Comparison of ENCODE assay signal across 12 mouse cellular contexts in the genomic region with DNA sequence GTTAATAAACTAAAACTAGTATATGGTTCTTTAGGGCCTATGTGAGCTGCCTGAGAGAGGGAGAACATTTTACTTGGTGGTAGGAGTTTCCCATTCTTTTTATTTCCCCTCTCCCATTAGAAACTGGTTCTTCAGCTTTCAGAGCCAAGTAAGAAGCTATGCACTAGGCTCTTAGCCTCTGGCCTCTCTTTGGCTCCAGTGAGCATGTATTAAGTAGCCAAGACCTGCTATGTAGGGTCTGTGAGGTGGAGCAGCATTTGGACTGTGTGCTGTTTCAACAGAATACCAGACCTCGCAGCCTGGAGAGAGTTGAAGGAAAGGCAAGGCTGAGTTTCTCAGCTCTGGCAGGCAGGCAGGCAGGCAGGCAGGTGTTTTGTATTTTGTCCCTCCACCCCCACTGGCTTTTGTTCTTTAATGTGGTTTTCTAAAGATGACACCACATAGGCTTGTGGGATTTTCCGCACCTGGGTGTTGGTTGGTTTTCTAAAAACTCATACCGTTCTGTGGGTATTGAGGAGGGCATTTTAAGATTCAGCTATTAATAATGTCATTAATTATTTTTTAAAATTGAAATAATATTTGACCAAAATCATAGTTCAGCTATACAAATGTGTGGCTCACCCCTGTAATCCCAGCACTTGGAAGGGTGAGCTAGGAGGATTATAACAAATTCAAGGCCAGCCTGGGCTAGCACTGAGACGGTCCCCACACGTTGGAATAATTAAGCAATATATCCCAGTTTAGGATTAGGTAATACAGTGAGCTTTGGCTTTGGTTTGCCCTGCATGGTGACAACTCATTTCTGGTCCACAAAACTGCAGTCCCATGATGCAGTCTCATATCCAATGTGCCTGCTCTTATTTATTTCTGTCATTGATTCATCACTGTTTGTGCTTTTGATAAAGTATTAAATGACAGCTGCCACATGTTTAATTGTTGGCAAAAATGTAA.
DNase-seq lines count a peak whose midpoint lies in the region; ATAC-seq and TF ChIP-seq lines count a peak whose summit lies in the region.
"Had no signal": no experiment of that assay in that cellular context is flagged by ENCODE, and none has a peak within 500 bp of the region (broad histone marks: within the 10 kb centered on the region; RNA-seq: fewer than 3 reads in every experiment).

No protein-coding gene starts in this region.

- H3K9ac ChIP-seq in intestine, embryonic 15.5 days = no peak overlapping the region
- H3K9ac ChIP-seq in intestine, postnatal 0 days (ENCODE audit: low read depth, low read length) = no peak overlapping the region
- no peak overlapping the region for H3K9ac ChIP-seq in kidney, embryonic 15.5 days
- H3K9ac ChIP-seq in stomach, embryonic 15.5 days = no peak overlapping the region
- H3K9ac ChIP-seq: forebrain, embryonic 12.5 days; hindbrain, embryonic 12.5 days had no signal

- no peaks in the 10 kb centered on the region for H3K9me3 ChIP-seq in intestine, embryonic 15.5 days
- no peaks in the 10 kb centered on the region for H3K9me3 ChIP-seq in intestine, postnatal 0 days (ENCODE audit: control insufficient read depth)
- no peaks in the 10 kb centered on the region for H3K9me3 ChIP-seq in kidney, embryonic 15.5 days (replicated peaks)
- H3K9me3 ChIP-seq in stomach, embryonic 15.5 days = no peaks in the 10 kb centered on the region
- H3K9me3 ChIP-seq: forebrain, embryonic 12.5 days; hindbrain, embryonic 12.5 days had no signal

- H3K4me3 ChIP-seq in intestine, embryonic 15.5 days (replicated peaks) = no peak overlapping the region
- no peak overlapping the region for H3K4me3 ChIP-seq in intestine, postnatal 0 days (ENCODE audit: low read depth, low read length)
- no peak overlapping the region for H3K4me3 ChIP-seq in kidney, embryonic 15.5 days (replicated peaks)
- no peak overlapping the region for H3K4me3 ChIP-seq in stomach, embryonic 15.5 days (replicated peaks)
- H3K4me3 ChIP-seq: forebrain, embryonic 12.5 days; hindbrain, embryonic 12.5 days had no signal

- no peak overlapping the region for H3K4me2 ChIP-seq in intestine, embryonic 15.5 days (replicated peaks)
- no peak overlapping the region for H3K4me2 ChIP-seq in intestine, postnatal 0 days (replicated peaks; ENCODE audit: low read depth)
- no peak overlapping the region for H3K4me2 ChIP-seq in kidney, embryonic 15.5 days
- H3K4me2 ChIP-seq in stomach, embryonic 15.5 days = no peak overlapping the region
- H3K4me2 ChIP-seq: forebrain, embryonic 12.5 days; hindbrain, embryonic 12.5 days had no signal

- no peaks in the 10 kb centered on the region for H3K27me3 ChIP-seq in intestine, embryonic 15.5 days (replicated peaks)
- H3K27me3 ChIP-seq in intestine, postnatal 0 days (replicated peaks; ENCODE audit: control insufficient read depth, insufficient read depth, low read length) = no peaks in the 10 kb centered on the region
- no peaks in the 10 kb centered on the region for H3K27me3 ChIP-seq in kidney, embryonic 15.5 days
- no peaks in the 10 kb centered on the region for H3K27me3 ChIP-seq in stomach, embryonic 15.5 days (replicated peaks)
- H3K27me3 ChIP-seq: forebrain, embryonic 12.5 days; hindbrain, embryonic 12.5 days had no signal

- peaks cover 16% of the 10 kb centered on the region for H3K4me1 ChIP-seq in intestine, embryonic 15.5 days (replicated peaks)
- no peaks in the 10 kb centered on the region for H3K4me1 ChIP-seq in intestine, postnatal 0 days (replicated peaks; ENCODE audit: control insufficient read depth, insufficient read depth, low read length)
- H3K4me1 ChIP-seq in kidney, embryonic 15.5 days = peaks cover 29% of the 10 kb centered on the region
- H3K4me1 ChIP-seq in stomach, embryonic 15.5 days = peaks cover 7% of the 10 kb centered on the region; the same call in 1 of the 2 replicates

- H3K27ac ChIP-seq in intestine, embryonic 15.5 days = no peak overlapping the region
- no peak overlapping the region for H3K27ac ChIP-seq in intestine, postnatal 0 days (ENCODE audit: low read depth, low read length)
- peak overlapping the region; percentile 82 for H3K27ac ChIP-seq in kidney, embryonic 15.5 days
- H3K27ac ChIP-seq in stomach, embryonic 15.5 days = peak overlapping the region; percentile 70
- H3K27ac ChIP-seq: forebrain, embryonic 12.5 days; hindbrain, embryonic 12.5 days had no signal

- TF ChIP-seq CTCF in intestine, postnatal 0 days (IDR thresholded peaks at IDR 0.05; ENCODE audit: low read depth) = no peak

- WGBS in intestine, embryonic 15.5 days = 84% methylated on average over 5 of the region's 5 CpGs
- 84% methylated on average over 5 of the region's 5 CpGs for WGBS in intestine, postnatal 0 days
- 80% methylated on average over 5 of the region's 5 CpGs for WGBS in kidney, embryonic 15.5 days
- 80% methylated on average over 5 of the region's 5 CpGs for WGBS in stomach, embryonic 15.5 days

- peak; percentile 65 for ATAC-seq in intestine, embryonic 15.5 days
- ATAC-seq in intestine, postnatal 0 days = no peak
- ATAC-seq in kidney, embryonic 15.5 days (replicated peaks; ENCODE audit: low FRiP score) = peak; percentile 61
- peak; percentile 45; the same call in 1 of the 2 replicates for ATAC-seq in stomach, embryonic 15.5 days (ENCODE audit: insufficient read depth, low FRiP score, low read depth)

- no peaks in the 10 kb centered on the region for H3K36me3 ChIP-seq in intestine, embryonic 15.5 days
- H3K36me3 ChIP-seq in intestine, postnatal 0 days (ENCODE audit: control insufficient read depth, insufficient read depth) = no peaks in the 10 kb centered on the region
- H3K36me3 ChIP-seq in kidney, embryonic 15.5 days = peaks cover 9% of the 10 kb centered on the region
- H3K36me3 ChIP-seq in stomach, embryonic 15.5 days = no peaks in the 10 kb centered on the region
- H3K36me3 ChIP-seq: forebrain, embryonic 12.5 days had no signal

- peak; percentile 35 for DNase-seq in T-cell, adult 2 months (ENCODE audit: low spot score)
- no peak for DNase-seq in ovary, postnatal 14 days (ENCODE audit: low spot score)
- no peak for DNase-seq in gastrocnemius, postnatal 10 days
- DNase-seq in right cerebral cortex, postnatal 25 days = no peak
- DNase-seq: B cell, adult 2 months; right cerebral cortex, postnatal 14 days had no signal

Comparison
In these comparisons a context has a peak if more than half of its experiments do, and no peak if none do; other contexts are left out.
1. H3K27ac ChIP-seq: peak in kidney, embryonic 15.5 days (single experiment) and stomach, embryonic 15.5 days (single experiment); none in intestine, embryonic 15.5 days (single experiment) and intestine, postnatal 0 days (single experiment).